Mouse (Mus musculus): Measurements from ENCODE around the gene Kcnq1. TPM values are rescaled to one million over a fixed set of nuclear protein-coding genes. Genes with fewer than 3 reads are reported as not detected.

Gene Kcnq1
- polyA plus RNA-seq, 1 experiment from 2014 or later = 10.5 TPM

DNA sequence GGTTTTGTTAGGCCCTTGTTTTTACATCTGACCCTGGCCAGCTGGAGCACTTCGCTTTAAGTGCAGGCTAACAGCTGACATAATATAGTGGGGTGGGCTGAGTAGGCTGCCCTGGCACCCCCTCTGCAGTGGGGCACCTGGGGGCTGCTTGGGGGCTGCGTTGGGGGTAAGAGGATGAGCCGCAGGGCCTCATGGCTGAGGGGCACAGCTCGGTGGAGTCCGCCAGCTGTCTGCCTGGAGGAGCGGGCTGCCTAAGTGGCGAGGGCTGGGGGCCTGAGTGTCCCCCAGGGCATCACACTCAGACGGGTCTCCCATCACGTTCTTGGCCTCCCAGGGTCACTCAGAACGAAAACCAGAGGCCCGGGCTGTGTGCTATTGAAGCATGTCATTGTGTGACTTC lies 53.3 kb downstream of the Kcnq1 start:
- peaks cover 2% of the 10 kb centered on the region; the same call in 1 of the 2 replicates for H3K4me1 ChIP-seq (replicated peaks; ENCODE audit: control insufficient read depth, insufficient read depth, low read length)
- no peak overlapping the region for H3K4me3 ChIP-seq (ENCODE audit: low read depth, low read length)
- no peak overlapping the region for H3K9ac ChIP-seq (ENCODE audit: low read depth, low read length)
- H3K9me3 ChIP-seq (ENCODE audit: control insufficient read depth) = no peaks in the 10 kb centered on the region
- ATAC-seq = no peak
- no peaks in the 10 kb centered on the region for H3K36me3 ChIP-seq (ENCODE audit: control insufficient read depth, insufficient read depth)
- no peaks in the 10 kb centered on the region for H3K27me3 ChIP-seq (replicated peaks; ENCODE audit: control insufficient read depth, insufficient read depth, low read length)
- no peak for TF ChIP-seq CTCF (IDR thresholded peaks at IDR 0.05; ENCODE audit: low read depth)
- H3K27ac ChIP-seq (ENCODE audit: low read depth, low read length) = no peak overlapping the region
- H3K4me2 ChIP-seq (replicated peaks; ENCODE audit: low read depth) = no peak overlapping the region
- WGBS = 71% methylated on average over 11 of the region's 11 CpGs

- no peak overlapping the region for H3K4me2 ChIP-seq (replicated peaks; ENCODE audit: low read depth)
- no peaks in the 10 kb centered on the region for H3K4me1 ChIP-seq (replicated peaks; ENCODE audit: control insufficient read depth, insufficient read depth, low read length)
- H3K27ac ChIP-seq (ENCODE audit: low read depth, low read length) = no peak overlapping the region
- no peak overlapping the region for H3K4me3 ChIP-seq (ENCODE audit: low read depth, low read length)
- no peak overlapping the region for H3K9ac ChIP-seq (ENCODE audit: low read depth, low read length)
- ATAC-seq = no peak
- no peaks in the 10 kb centered on the region for H3K36me3 ChIP-seq (ENCODE audit: control insufficient read depth, insufficient read depth)
- no peak for TF ChIP-seq CTCF (IDR thresholded peaks at IDR 0.05; ENCODE audit: low read depth)
- WGBS = 68% methylated on average over 5 of the region's 5 CpGs
- no peaks in the 10 kb centered on the region for H3K9me3 ChIP-seq (ENCODE audit: control insufficient read depth)
- no peaks in the 10 kb centered on the region for H3K27me3 ChIP-seq (replicated peaks; ENCODE audit: control insufficient read depth, insufficient read depth, low read length)
Measured at GRCm38 (mm10) chr7:143160057-143160456, 53.9 kb downstream of the Kcnq1 start.

- TF ChIP-seq CTCF (IDR thresholded peaks at IDR 0.05; ENCODE audit: low read depth) = no peak
Measured at GRCm38 (mm10) chr7:143162051-143162450, 55.9 kb downstream of the Kcnq1 start.

DNA sequence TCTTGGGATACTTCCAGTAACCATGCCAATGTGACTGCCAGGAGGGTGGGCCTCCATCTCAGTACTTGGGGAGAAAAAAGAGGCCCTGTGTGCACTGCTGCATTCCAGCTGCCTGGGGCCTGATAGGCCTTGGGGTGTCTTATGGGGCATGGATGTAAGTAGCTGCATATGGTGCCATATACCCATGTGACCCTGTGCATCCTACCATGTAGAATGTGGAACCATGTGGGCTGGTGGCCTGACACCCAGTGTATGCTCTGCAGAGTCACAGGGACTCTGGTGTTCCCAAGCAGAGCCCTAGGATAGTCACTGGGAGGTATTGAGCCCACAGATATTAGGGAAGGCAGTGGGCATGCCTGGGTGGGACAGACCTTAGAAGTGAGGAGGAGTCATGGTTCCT lies 57.9 kb downstream of the Kcnq1 start:
- Histone ChIP-seq H3K4me3 (ENCODE audit: low read depth, low read length) (no peak overlapping the region), H3K36me3 (ENCODE audit: control insufficient read depth, insufficient read depth) (no peaks in the 10 kb centered on the region), H3K4me1 (replicated peaks; ENCODE audit: control insufficient read depth, insufficient read depth, low read length) (no peaks in the 10 kb centered on the region), H3K9ac (ENCODE audit: low read depth, low read length) (no peak overlapping the region), H3K27me3 (replicated peaks; ENCODE audit: control insufficient read depth, insufficient read depth, low read length) (no peaks in the 10 kb centered on the region), H3K27ac (ENCODE audit: low read depth, low read length) (no peak overlapping the region), H3K4me2 (replicated peaks; ENCODE audit: low read depth) (no peak overlapping the region), H3K9me3 (ENCODE audit: control insufficient read depth) (no peaks in the 10 kb centered on the region)
- ATAC-seq = no peak
- no peak for TF ChIP-seq CTCF (IDR thresholded peaks at IDR 0.05; ENCODE audit: low read depth)

More at GRCm38 (mm10) chr7:143162051-143162450, 55.9 kb downstream of the Kcnq1 start:
- WGBS = 74% methylated on average over 3 of the region's 3 CpGs
- ATAC-seq = no peak
- no peak overlapping the region for H3K4me3 ChIP-seq (ENCODE audit: low read depth, low read length)
- H3K9ac ChIP-seq (ENCODE audit: low read depth, low read length) = no peak overlapping the region
- H3K27ac ChIP-seq (ENCODE audit: low read depth, low read length) = no peak overlapping the region
- no peak overlapping the region for H3K4me2 ChIP-seq (replicated peaks; ENCODE audit: low read depth)
- no peaks in the 10 kb centered on the region for H3K9me3 ChIP-seq (ENCODE audit: control insufficient read depth)
- H3K27me3 ChIP-seq (replicated peaks; ENCODE audit: control insufficient read depth, insufficient read depth, low read length) = no peaks in the 10 kb centered on the region
- no peaks in the 10 kb centered on the region for H3K36me3 ChIP-seq (ENCODE audit: control insufficient read depth, insufficient read depth)
- H3K4me1 ChIP-seq (replicated peaks; ENCODE audit: control insufficient read depth, insufficient read depth, low read length) = no peaks in the 10 kb centered on the region

DNA sequence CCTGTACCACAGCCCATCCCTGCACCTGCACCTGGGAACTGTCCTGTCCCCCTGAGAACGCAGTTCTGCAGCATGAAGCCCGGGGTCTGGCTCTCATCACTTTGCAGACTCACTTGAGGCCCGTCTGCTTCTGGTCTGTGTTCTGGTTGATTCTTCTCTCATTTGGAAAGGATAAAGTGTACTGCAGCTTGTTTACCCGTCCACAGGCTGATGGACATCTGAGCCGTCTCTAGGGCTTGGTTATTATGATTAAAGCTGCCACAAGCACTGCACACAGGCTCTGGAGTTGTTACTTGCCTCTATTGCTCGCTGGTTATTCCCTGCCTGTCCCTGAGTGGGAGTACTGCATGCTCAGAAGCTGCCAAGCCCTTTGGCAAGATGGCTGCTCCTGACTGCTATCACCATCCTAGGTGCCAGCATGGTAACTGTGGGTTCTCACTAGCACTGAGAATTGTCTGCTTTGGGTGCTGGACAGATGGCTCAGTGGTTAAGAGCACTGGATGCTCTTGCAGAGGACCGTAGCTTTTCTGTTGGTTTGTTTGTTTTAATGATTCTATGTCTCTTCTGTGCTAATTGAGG lies 59.6 kb downstream of the Kcnq1 start:
- WGBS = 55% methylated on average over 7 of the region's 7 CpGs
- no peak overlapping the region for H3K4me2 ChIP-seq (replicated peaks; ENCODE audit: low read depth)
- no peaks in the 10 kb centered on the region for H3K4me1 ChIP-seq (replicated peaks; ENCODE audit: control insufficient read depth, insufficient read depth, low read length)
- no peak for TF ChIP-seq CTCF (IDR thresholded peaks at IDR 0.05; ENCODE audit: low read depth)
- no peak overlapping the region for H3K9ac ChIP-seq (ENCODE audit: low read depth, low read length)
- no peak for ATAC-seq
- H3K27ac ChIP-seq (ENCODE audit: low read depth, low read length) = no peak overlapping the region
- no peaks in the 10 kb centered on the region for H3K9me3 ChIP-seq (ENCODE audit: control insufficient read depth)
- no peaks in the 10 kb centered on the region for H3K36me3 ChIP-seq (ENCODE audit: control insufficient read depth, insufficient read depth)
- no peak overlapping the region for H3K4me3 ChIP-seq (ENCODE audit: low read depth, low read length)
- H3K27me3 ChIP-seq (replicated peaks; ENCODE audit: control insufficient read depth, insufficient read depth, low read length) = no peaks in the 10 kb centered on the region

GRCm38 (mm10) chr7:143167275-143167674 lies 61.1 kb downstream of the Kcnq1 start:
- no peak overlapping the region for H3K27ac ChIP-seq (ENCODE audit: low read depth, low read length)
- H3K36me3 ChIP-seq (ENCODE audit: control insufficient read depth, insufficient read depth) = no peaks in the 10 kb centered on the region
- no peaks in the 10 kb centered on the region for H3K9me3 ChIP-seq (ENCODE audit: control insufficient read depth)
- no peak for ATAC-seq
- H3K4me1 ChIP-seq (replicated peaks; ENCODE audit: control insufficient read depth, insufficient read depth, low read length) = no peaks in the 10 kb centered on the region
- H3K4me2 ChIP-seq (replicated peaks; ENCODE audit: low read depth) = no peak overlapping the region
- H3K4me3 ChIP-seq (ENCODE audit: low read depth, low read length) = no peak overlapping the region
- no peak overlapping the region for H3K9ac ChIP-seq (ENCODE audit: low read depth, low read length)
- no peaks in the 10 kb centered on the region for H3K27me3 ChIP-seq (replicated peaks; ENCODE audit: control insufficient read depth, insufficient read depth, low read length)
- WGBS = 84% methylated on average over 3 of the region's 3 CpGs
- no peak for TF ChIP-seq CTCF (IDR thresholded peaks at IDR 0.05; ENCODE audit: low read depth)

GRCm38 (mm10) chr7:143169371-143169770 lies 63.2 kb downstream of the Kcnq1 start:
- Histone ChIP-seq H3K9me3 (ENCODE audit: control insufficient read depth) (no peaks in the 10 kb centered on the region), H3K27ac (ENCODE audit: low read depth, low read length) (no peak overlapping the region), H3K4me3 (ENCODE audit: low read depth, low read length) (no peak overlapping the region), H3K27me3 (replicated peaks; ENCODE audit: control insufficient read depth, insufficient read depth, low read length) (no peaks in the 10 kb centered on the region), H3K4me1 (replicated peaks; ENCODE audit: control insufficient read depth, insufficient read depth, low read length) (no peaks in the 10 kb centered on the region), H3K4me2 (replicated peaks; ENCODE audit: low read depth) (no peak overlapping the region), H3K36me3 (ENCODE audit: control insufficient read depth, insufficient read depth) (no peaks in the 10 kb centered on the region), H3K9ac (ENCODE audit: low read depth, low read length) (no peak overlapping the region)
- no peak for ATAC-seq
- no peak for TF ChIP-seq CTCF (IDR thresholded peaks at IDR 0.05; ENCODE audit: low read depth)
- 90% methylated on average over 3 of the region's 3 CpGs for WGBS
